Mouse (Mus musculus) embryonic facial prominence, embryonic 14.5 days (tissue): ENCODE measurements around the gene Pax2. TPM values are rescaled to one million over a fixed set of nuclear protein-coding genes. Genes with fewer than 3 reads are reported as not detected.
A peak's percentile ranks its signal among the peaks of the same experiment; 100 is the strongest.
"Not testable (repeated sequence)": the region's sequence is repeated elsewhere in the genome, so short reads cannot be mapped to it uniquely, and the experiment has no call there.

Experiments
- ATAC-seq: fragments of 200-750 bp; cut with Nextera tagmentation; 2 replicates; pipeline ENCODE4 v1.8.0; 2017; ENCODE audit warnings: low read depth, moderate number of reproducible peaks, moderate TSS enrichment
- DNase-seq: peaks from one replicate; pipeline ENCODE4 v3.0.0-alpha.2; 2015; ENCODE audit warnings: low spot score
- H3K27ac ChIP-seq: fragments of 300-500 bp; sonication (generic); replicated peaks from 2 replicates; pipeline ENCODE4 v1.5.1; 2014; ENCODE audit warnings: low read depth, mild to moderate bottlenecking, low read length, moderate library complexity
- H3K27me3 ChIP-seq: fragments of 300-500 bp; sonication (generic); replicated peaks from 2 replicates; pipeline ENCODE4 v1.6.1; 2014; ENCODE audit warnings: low read length; ENCODE audit not compliant: control insufficient read depth, insufficient read depth
- H3K36me3 ChIP-seq: fragments of 300-500 bp; sonication (generic); 2 replicates; pipeline ENCODE4 v1.6.1; 2014; ENCODE audit warnings: low read length, mixed read lengths; ENCODE audit not compliant: control insufficient read depth, insufficient read depth
- H3K4me1 ChIP-seq: fragments of 300-500 bp; sonication (generic); 2 replicates; pipeline ENCODE4 v1.6.1; 2014; ENCODE audit warnings: antibody characterized with exemption, low read length; ENCODE audit not compliant: control insufficient read depth, insufficient read depth
- H3K4me2 ChIP-seq: fragments of 300-500 bp; sonication (generic); 2 replicates; pipeline ENCODE4 v1.6.1; 2014; ENCODE audit warnings: low read depth, mild to moderate bottlenecking, low read length, moderate library complexity, mixed read lengths
- H3K4me3 ChIP-seq: fragments of 300-500 bp; sonication (generic); 2 replicates; pipeline ENCODE4 v1.5.1; 2014; ENCODE audit warnings: low read depth, mild to moderate bottlenecking, low read length
- H3K9ac ChIP-seq: fragments of 300-500 bp; sonication (generic); 2 replicates; pipeline ENCODE4 v1.6.1; 2014; ENCODE audit warnings: low read depth, mild to moderate bottlenecking, low read length, moderate library complexity, mixed read lengths
- H3K9me3 ChIP-seq: fragments of 300-500 bp; sonication (generic); 2 replicates; pipeline ENCODE4 v1.6.1; 2016; ENCODE audit warnings: low read length; ENCODE audit not compliant: control insufficient read depth
- WGBS: fragments of 180-500 bp; shearing (Covaris S2); extraction: QIAGEN DNeasy Blood & Tissue Kit; methylation state at CpG from one replicate; pipeline ENCODE4 v1.1.7; 2014; 5-methylcytosine and 5-hydroxymethylcytosine counted together
- polyA plus RNA-seq: library from polyadenylated mRNA; unstranded; fragments of >200 nt; fragmentation: Nextera tagmentation; extraction: Ambion mirVana; gene quantifications from 2 replicates; pipeline ENCODE4 v1.2.1, GENCODE M21; 2014

The Pax2 gene
- polyA plus RNA-seq, 1 experiment from 2014 or later = 0.22 TPM

- no peaks in the 10 kb centered on the region for H3K9me3 ChIP-seq
- no peak overlapping the region for H3K4me2 ChIP-seq
- H3K27me3 ChIP-seq = peaks cover 84% of the 10 kb centered on the region
- ATAC-seq (no peak), DNase-seq (no peak)
- H3K27ac ChIP-seq = no peak overlapping the region
- H3K9ac ChIP-seq = no peak overlapping the region
- whole genome bisulfite sequencing = 9% methylated on average over 11 of the region's 11 CpGs
- no peak overlapping the region for H3K4me3 ChIP-seq
- H3K4me1 ChIP-seq = peaks cover 17% of the 10 kb centered on the region; the same call in 1 of the 2 replicates
- H3K36me3 ChIP-seq = no peaks in the 10 kb centered on the region
These were observed 78.6 kb downstream of the Pax2 start for GRCm38 (mm10) chr19:44834218-44835041.

- H3K9me3 ChIP-seq = no peaks in the 10 kb centered on the region
- no peaks in the 10 kb centered on the region for H3K36me3 ChIP-seq
- peak overlapping the region; percentile 81 for H3K4me2 ChIP-seq
- ATAC-seq (no peak), DNase-seq (no peak)
- peak overlapping the region; percentile 50 for H3K4me3 ChIP-seq
- H3K9ac ChIP-seq = peak overlapping the region; percentile 47; the same call in 1 of the 2 replicates
- H3K27me3 ChIP-seq = peaks cover 91% of the 10 kb centered on the region
- H3K4me1 ChIP-seq = peaks cover 17% of the 10 kb centered on the region; the same call in 1 of the 2 replicates
- 6% methylated on average over 24 of the region's 34 CpGs for WGBS
- no peak overlapping the region for H3K27ac ChIP-seq
These were observed 79.4 kb downstream of the Pax2 start for GRCm38 (mm10) chr19:44835042-44835930.

GRCm38 (mm10) chr19:44835931-44836861, 80.4 kb downstream of the Pax2 start:
- H3K27me3 ChIP-seq = peaks cover 88% of the 10 kb centered on the region
- H3K9me3 ChIP-seq = no peaks in the 10 kb centered on the region
- H3K27ac ChIP-seq = no peak overlapping the region
- DNase-seq = peak; percentile 48
- H3K4me2 ChIP-seq = peak overlapping the region; percentile 81
- peak; percentile 62 for ATAC-seq
- peak overlapping the region; percentile 50 for H3K4me3 ChIP-seq
- peaks cover 17% of the 10 kb centered on the region; the same call in 1 of the 2 replicates for H3K4me1 ChIP-seq
- H3K9ac ChIP-seq = peak overlapping the region; percentile 47
- no peaks in the 10 kb centered on the region for H3K36me3 ChIP-seq
- under 1% methylated on average over 62 of the region's 71 CpGs for WGBS

- Histone ChIP-seq H3K4me3 (peak overlapping the region; percentile 50), H3K9ac (no peak overlapping the region), H3K36me3 (no peaks in the 10 kb centered on the region), H3K27ac (no peak overlapping the region), H3K4me2 (peak overlapping the region; percentile 81), H3K4me1 (peaks cover 17% of the 10 kb centered on the region; the same call in 1 of the 2 replicates), H3K9me3 (no peaks in the 10 kb centered on the region), H3K27me3 (peaks cover 75% of the 10 kb centered on the region)
- 1% methylated on average over 37 of the region's 37 CpGs for WGBS
- ATAC-seq = no peak
- DNase-seq = no peak
These were observed 81.8 kb downstream of the Pax2 start for GRCm38 (mm10) chr19:44837426-44838205.

GRCm38 (mm10) chr19:44838321-44838720, 82.5 kb downstream of the Pax2 start:
- no peak overlapping the region for H3K4me2 ChIP-seq
- ATAC-seq (no peak), DNase-seq (no peak)
- no peaks in the 10 kb centered on the region for H3K36me3 ChIP-seq
- H3K9me3 ChIP-seq = no peaks in the 10 kb centered on the region
- no peak overlapping the region for H3K4me3 ChIP-seq
- H3K9ac ChIP-seq = no peak overlapping the region
- H3K27ac ChIP-seq = no peak overlapping the region
- peaks cover 17% of the 10 kb centered on the region; the same call in 1 of the 2 replicates for H3K4me1 ChIP-seq
- WGBS = 16% methylated on average over 9 of the region's 9 CpGs
- H3K27me3 ChIP-seq = peaks cover 68% of the 10 kb centered on the region

- not testable (repeated sequence) for DNase-seq, H3K9me3 ChIP-seq, H3K4me1 ChIP-seq, H3K27ac ChIP-seq, ATAC-seq, H3K36me3 ChIP-seq, H3K4me3 ChIP-seq, H3K4me2 ChIP-seq, H3K9ac ChIP-seq
- 92% methylated on average over 15 of the region's 15 CpGs for WGBS
- H3K27me3 ChIP-seq = peaks cover 25% of the 10 kb centered on the region
These were observed 86.8 kb downstream of the Pax2 start for GRCm38 (mm10) chr19:44842661-44843060.

- WGBS = 79% methylated on average over 7 of the region's 12 CpGs
- no peak overlapping the region for H3K27ac ChIP-seq
- H3K27me3 ChIP-seq = no peaks in the 10 kb centered on the region
- H3K9me3 ChIP-seq = no peaks in the 10 kb centered on the region
- DNase-seq (no peak), ATAC-seq (no peak)
- H3K9ac ChIP-seq = no peak overlapping the region
- no peak overlapping the region for H3K4me2 ChIP-seq
- H3K4me3 ChIP-seq = no peak overlapping the region
- no peaks in the 10 kb centered on the region for H3K4me1 ChIP-seq
- no peaks in the 10 kb centered on the region for H3K36me3 ChIP-seq
These were observed 93.6 kb downstream of the Pax2 start for GRCm38 (mm10) chr19:44849465-44849864.
